Mouse (Mus musculus): ENCODE measurements around the gene Arhgap15. TPM values are rescaled to one million over a fixed set of nuclear protein-coding genes. Genes with fewer than 3 reads are reported as not detected.

Gene Arhgap15
- polyA plus RNA-seq, 1 experiment: 42.7 TPM

GRCm38 (mm10) chr2:43738562-43739112, 10.0 kb upstream of the Arhgap15 start:
- H3K4me3 ChIP-seq (ENCODE audit: insufficient read depth, low read length): peak overlapping the region; percentile 43

GRCm38 (mm10) chr2:43739190-43739818, 9.3 kb upstream of the Arhgap15 start:
- no peak for TF ChIP-seq CTCF (IDR thresholded peaks at IDR 0.05; ENCODE audit: low read depth, low read length)
- no peak for TF ChIP-seq POLR2A (IDR thresholded peaks at IDR 0.05; ENCODE audit: borderline replicate concordance, low read depth, low read length)
- Histone ChIP-seq H3K4me3 (ENCODE audit: insufficient read depth, low read length) (no peak overlapping the region), H3K4me1 (ENCODE audit: control insufficient read depth, insufficient read depth, low read length) (peaks cover 18% of the 10 kb centered on the region), H3K27ac (ENCODE audit: insufficient read depth, low read depth, low read length) (peak overlapping the region; percentile 75)

More at GRCm38 (mm10) chr2:43738562-43739112, 10.0 kb upstream of the Arhgap15 start:
- Histone ChIP-seq H3K4me1 (ENCODE audit: control insufficient read depth, insufficient read depth, low read length) (peaks cover 18% of the 10 kb centered on the region), H3K27ac (ENCODE audit: insufficient read depth, low read depth, low read length) (peak overlapping the region; percentile 75)
- TF ChIP-seq CTCF (IDR thresholded peaks at IDR 0.05; ENCODE audit: low read depth, low read length) (no peak), POLR2A (IDR thresholded peaks at IDR 0.05; ENCODE audit: borderline replicate concordance, low read depth, low read length) (no peak)

GRCm38 (mm10) chr2:43749321-43749720, 697 bp downstream of the Arhgap15 start:
- peak overlapping the region; percentile 30; the same call in 1 of the 2 replicates for H3K27ac ChIP-seq (ENCODE audit: insufficient read depth, low read depth, low read length)
- peak overlapping the region; percentile 44 for H3K4me3 ChIP-seq (ENCODE audit: insufficient read depth, low read length)

GRCm38 (mm10) chr2:43755899-43756298, 7.3 kb downstream of the Arhgap15 start:
- H3K4me3 ChIP-seq (ENCODE audit: insufficient read depth, low read length): no peak overlapping the region
- peaks cover 20% of the 10 kb centered on the region for H3K4me1 ChIP-seq (ENCODE audit: control insufficient read depth, insufficient read depth, low read length)
- TF ChIP-seq CTCF (IDR thresholded peaks at IDR 0.05; ENCODE audit: low read depth, low read length): no peak
- no peak for TF ChIP-seq POLR2A (IDR thresholded peaks at IDR 0.05; ENCODE audit: borderline replicate concordance, low read depth, low read length)
- no peak overlapping the region for H3K27ac ChIP-seq (ENCODE audit: insufficient read depth, low read depth, low read length)

More at GRCm38 (mm10) chr2:43749321-43749720, 697 bp downstream of the Arhgap15 start:
- H3K4me1 ChIP-seq (ENCODE audit: control insufficient read depth, insufficient read depth, low read length): peaks cover 29% of the 10 kb centered on the region
- TF ChIP-seq POLR2A (IDR thresholded peaks at IDR 0.05; ENCODE audit: borderline replicate concordance, low read depth, low read length) (no peak), CTCF (IDR thresholded peaks at IDR 0.05; ENCODE audit: low read depth, low read length) (no peak)

- H3K4me3 ChIP-seq (ENCODE audit: insufficient read depth, low read length): no peak overlapping the region
Measured at GRCm38 (mm10) chr2:43756626-43757025, 8.0 kb downstream of the Arhgap15 start.

GRCm38 (mm10) chr2:43761735-43762134, 13.1 kb downstream of the Arhgap15 start:
- TF ChIP-seq POLR2A (IDR thresholded peaks at IDR 0.05; ENCODE audit: borderline replicate concordance, low read depth, low read length) (no peak), CTCF (IDR thresholded peaks at IDR 0.05; ENCODE audit: low read depth, low read length) (no peak)
- no peak overlapping the region for H3K4me3 ChIP-seq (ENCODE audit: insufficient read depth, low read length)
- peak overlapping the region; percentile 87 for H3K27ac ChIP-seq (ENCODE audit: insufficient read depth, low read depth, low read length)
- peaks cover 24% of the 10 kb centered on the region for H3K4me1 ChIP-seq (ENCODE audit: control insufficient read depth, insufficient read depth, low read length)

More at GRCm38 (mm10) chr2:43756626-43757025, 8.0 kb downstream of the Arhgap15 start:
- H3K27ac ChIP-seq (ENCODE audit: insufficient read depth, low read depth, low read length): no peak overlapping the region
- TF ChIP-seq POLR2A (IDR thresholded peaks at IDR 0.05; ENCODE audit: borderline replicate concordance, low read depth, low read length) (no peak), CTCF (IDR thresholded peaks at IDR 0.05; ENCODE audit: low read depth, low read length) (no peak)
- H3K4me1 ChIP-seq (ENCODE audit: control insufficient read depth, insufficient read depth, low read length): peaks cover 24% of the 10 kb centered on the region

- no peak overlapping the region for H3K27ac ChIP-seq (ENCODE audit: insufficient read depth, low read depth, low read length)
- no peak overlapping the region for H3K4me3 ChIP-seq (ENCODE audit: insufficient read depth, low read length)
- no peak for TF ChIP-seq POLR2A (IDR thresholded peaks at IDR 0.05; ENCODE audit: borderline replicate concordance, low read depth, low read length)
- TF ChIP-seq CTCF (IDR thresholded peaks at IDR 0.05; ENCODE audit: low read depth, low read length): no peak
- H3K4me1 ChIP-seq (ENCODE audit: control insufficient read depth, insufficient read depth, low read length): peaks cover 20% of the 10 kb centered on the region
Measured at GRCm38 (mm10) chr2:43763279-43763678, 14.7 kb downstream of the Arhgap15 start.

- Histone ChIP-seq H3K4me3 (ENCODE audit: insufficient read depth, low read length) (no peak overlapping the region), H3K27ac (ENCODE audit: insufficient read depth, low read depth, low read length) (no peak overlapping the region), H3K4me1 (ENCODE audit: control insufficient read depth, insufficient read depth, low read length) (peaks cover 21% of the 10 kb centered on the region)
- TF ChIP-seq CTCF (IDR thresholded peaks at IDR 0.05; ENCODE audit: low read depth, low read length): no peak
- TF ChIP-seq POLR2A (IDR thresholded peaks at IDR 0.05; ENCODE audit: borderline replicate concordance, low read depth, low read length): no peak
Measured at GRCm38 (mm10) chr2:43764456-43764855, 15.8 kb downstream of the Arhgap15 start.

GRCm38 (mm10) chr2:43766200-43766599, 17.6 kb downstream of the Arhgap15 start:
- H3K4me3 ChIP-seq (ENCODE audit: insufficient read depth, low read length): no peak overlapping the region
- H3K4me1 ChIP-seq (ENCODE audit: control insufficient read depth, insufficient read depth, low read length): peaks cover 21% of the 10 kb centered on the region
- TF ChIP-seq CTCF (IDR thresholded peaks at IDR 0.05; ENCODE audit: low read depth, low read length) (no peak), POLR2A (IDR thresholded peaks at IDR 0.05; ENCODE audit: borderline replicate concordance, low read depth, low read length) (no peak)
- no peak overlapping the region for H3K27ac ChIP-seq (ENCODE audit: insufficient read depth, low read depth, low read length)

- no peak overlapping the region for H3K4me3 ChIP-seq (ENCODE audit: insufficient read depth, low read length)
- TF ChIP-seq POLR2A (IDR thresholded peaks at IDR 0.05; ENCODE audit: borderline replicate concordance, low read depth, low read length): no peak
- TF ChIP-seq CTCF (IDR thresholded peaks at IDR 0.05; ENCODE audit: low read depth, low read length): no peak
- peaks cover 22% of the 10 kb centered on the region for H3K4me1 ChIP-seq (ENCODE audit: control insufficient read depth, insufficient read depth, low read length)
- H3K27ac ChIP-seq (ENCODE audit: insufficient read depth, low read depth, low read length): no peak overlapping the region
Measured at GRCm38 (mm10) chr2:43769850-43770570, 21.4 kb downstream of the Arhgap15 start.

Data from bone marrow macrophage, adult 2 months (primary cell).